Mouse (Mus musculus): ENCODE results near the gene D17H6S53E. TPM values are rescaled to one million over a fixed set of nuclear protein-coding genes. Genes with fewer than 3 reads are reported as not detected.

The D17H6S53E gene
- polyA plus RNA-seq, 1 experiment, result 13.0 TPM

- H3ac ChIP-seq (ENCODE audit: control insufficient read depth, insufficient read length, low read depth), result no peak overlapping the region
- H3K79me3 ChIP-seq (ENCODE audit: low read depth), result no peaks in the 10 kb centered on the region
- peaks cover 23% of the 10 kb centered on the region for H3K27me3 ChIP-seq (ENCODE audit: control insufficient read depth, insufficient read depth, insufficient read length)
- TF ChIP-seq FOSL1 (IDR thresholded peaks at IDR 0.05; ENCODE audit: insufficient read depth, low read length, poor library complexity, severe bottlenecking) (no peak), USF1 (IDR thresholded peaks at IDR 0.05; ENCODE audit: low read depth) (no peak), MYOD1 (IDR thresholded peaks at IDR 0.05; ENCODE audit: control insufficient read depth, insufficient read length, low read depth) (no peak)
- no peak overlapping the region for H3K4me3 ChIP-seq (ENCODE audit: insufficient read depth, poor library complexity, severe bottlenecking)
- no peaks in the 10 kb centered on the region for H3K79me2 ChIP-seq (ENCODE audit: control insufficient read depth, insufficient read depth)
- no peaks in the 10 kb centered on the region for H3K36me3 ChIP-seq (ENCODE audit: control insufficient read depth, insufficient read depth)
Measured at GRCm38 (mm10) chr17:35080710-35081109, 45.5 kb upstream of the D17H6S53E start.

- H3K79me3 ChIP-seq (ENCODE audit: low read depth), result no peaks in the 10 kb centered on the region
- H3ac ChIP-seq (ENCODE audit: control insufficient read depth, insufficient read length, low read depth), result no peak overlapping the region
- H3K79me2 ChIP-seq (ENCODE audit: control insufficient read depth, insufficient read depth), result no peaks in the 10 kb centered on the region
- no peak overlapping the region for H3K4me3 ChIP-seq (ENCODE audit: insufficient read depth, poor library complexity, severe bottlenecking)
- TF ChIP-seq MAX (IDR thresholded peaks at IDR 0.05) (no peak), USF1 (IDR thresholded peaks at IDR 0.05; ENCODE audit: low read depth) (no peak), MYOD1 (IDR thresholded peaks at IDR 0.05; ENCODE audit: control insufficient read depth, insufficient read length, low read depth) (no peak), CEBPB (IDR thresholded peaks at IDR 0.05; ENCODE audit: low read depth) (no peak), FOSL1 (IDR thresholded peaks at IDR 0.05; ENCODE audit: insufficient read depth, low read length, poor library complexity, severe bottlenecking) (no peak), CTCF (IDR thresholded peaks at IDR 0.05; ENCODE audit: control insufficient read depth, insufficient read depth, insufficient read length) (no peak), MYOG (IDR thresholded peaks at IDR 0.05; ENCODE audit: control insufficient read depth, extremely low read depth, insufficient read length) (no peak)
- no peaks in the 10 kb centered on the region for H3K36me3 ChIP-seq (ENCODE audit: control insufficient read depth, insufficient read depth)
- peaks cover 11% of the 10 kb centered on the region for H3K27me3 ChIP-seq (ENCODE audit: control insufficient read depth, insufficient read depth, insufficient read length)
Measured at GRCm38 (mm10) chr17:35082841-35083576, 43.2 kb upstream of the D17H6S53E start.

- peaks cover 8% of the 10 kb centered on the region for H3K27me3 ChIP-seq (ENCODE audit: control insufficient read depth, insufficient read depth, insufficient read length)
- H3K79me3 ChIP-seq (ENCODE audit: low read depth), result no peaks in the 10 kb centered on the region
- H3K79me2 ChIP-seq (ENCODE audit: control insufficient read depth, insufficient read depth), result no peaks in the 10 kb centered on the region
- H3K36me3 ChIP-seq (ENCODE audit: control insufficient read depth, insufficient read depth), result no peaks in the 10 kb centered on the region
- no peak overlapping the region for H3ac ChIP-seq (ENCODE audit: control insufficient read depth, insufficient read length, low read depth)
- no peak overlapping the region for H3K4me3 ChIP-seq (ENCODE audit: insufficient read depth, poor library complexity, severe bottlenecking)
- TF ChIP-seq USF1 (IDR thresholded peaks at IDR 0.05; ENCODE audit: low read depth) (no peak), MAX (IDR thresholded peaks at IDR 0.05) (no peak), FOSL1 (IDR thresholded peaks at IDR 0.05; ENCODE audit: insufficient read depth, low read length, poor library complexity, severe bottlenecking) (no peak), MYOD1 (IDR thresholded peaks at IDR 0.05; ENCODE audit: control insufficient read depth, insufficient read length, low read depth) (no peak), CTCF (IDR thresholded peaks at IDR 0.05; ENCODE audit: control insufficient read depth, insufficient read depth, insufficient read length) (no peak), MYOG (IDR thresholded peaks at IDR 0.05; ENCODE audit: control insufficient read depth, extremely low read depth, insufficient read length) (no peak), CEBPB (IDR thresholded peaks at IDR 0.05; ENCODE audit: low read depth) (no peak)
Measured at GRCm38 (mm10) chr17:35083929-35084497, 42.2 kb upstream of the D17H6S53E start.

GRCm38 (mm10) chr17:35085208-35085865 lies 40.8 kb upstream of the D17H6S53E start, which contains the start of gene Ly6g6f:
Ly6g6f (minus strand) TSS chr17:35085610.
- no peak for TF ChIP-seq MYOD1 (IDR thresholded peaks at IDR 0.05; ENCODE audit: control insufficient read depth, insufficient read length, low read depth)
- TF ChIP-seq FOSL1 (IDR thresholded peaks at IDR 0.05; ENCODE audit: insufficient read depth, low read length, poor library complexity, severe bottlenecking), result no peak
- TF ChIP-seq MYOG (IDR thresholded peaks at IDR 0.05; ENCODE audit: control insufficient read depth, extremely low read depth, insufficient read length), result no peak
- no peak for TF ChIP-seq MAX (IDR thresholded peaks at IDR 0.05)
- TF ChIP-seq USF1 (IDR thresholded peaks at IDR 0.05; ENCODE audit: low read depth), result no peak
- no peak for TF ChIP-seq CTCF (IDR thresholded peaks at IDR 0.05; ENCODE audit: control insufficient read depth, insufficient read depth, insufficient read length)
- TF ChIP-seq CEBPB (IDR thresholded peaks at IDR 0.05; ENCODE audit: low read depth), result no peak
- Histone ChIP-seq H3K4me3 (ENCODE audit: insufficient read depth, poor library complexity, severe bottlenecking) (no peak within 1 kb of the TSS), H3K79me2 (ENCODE audit: control insufficient read depth, insufficient read depth) (peaks cover 9% of the 10 kb centered on the region), H3K36me3 (ENCODE audit: control insufficient read depth, insufficient read depth) (no peaks in the 10 kb centered on the region), H3K27me3 (ENCODE audit: control insufficient read depth, insufficient read depth, insufficient read length) (peaks cover 8% of the 10 kb centered on the region), H3K79me3 (ENCODE audit: low read depth) (no peaks in the 10 kb centered on the region), H3ac (ENCODE audit: control insufficient read depth, insufficient read length, low read depth) (no peak within 1 kb of the TSS)

GRCm38 (mm10) chr17:35088151-35088550 lies 38.0 kb upstream of the D17H6S53E start:
- H3K4me3 ChIP-seq (ENCODE audit: insufficient read depth, poor library complexity, severe bottlenecking), result no peak overlapping the region
- H3K79me2 ChIP-seq (ENCODE audit: control insufficient read depth, insufficient read depth), result peaks cover 17% of the 10 kb centered on the region
- H3K79me3 ChIP-seq (ENCODE audit: low read depth), result peaks cover 3% of the 10 kb centered on the region
- H3K36me3 ChIP-seq (ENCODE audit: control insufficient read depth, insufficient read depth), result peaks cover 7% of the 10 kb centered on the region
- peaks cover 3% of the 10 kb centered on the region for H3K27me3 ChIP-seq (ENCODE audit: control insufficient read depth, insufficient read depth, insufficient read length)
- no peak overlapping the region for H3ac ChIP-seq (ENCODE audit: control insufficient read depth, insufficient read length, low read depth)
- TF ChIP-seq MYOG (IDR thresholded peaks at IDR 0.05; ENCODE audit: control insufficient read depth, extremely low read depth, insufficient read length), result no peak
- no peak for TF ChIP-seq USF1 (IDR thresholded peaks at IDR 0.05; ENCODE audit: low read depth)
- TF ChIP-seq MYOD1 (IDR thresholded peaks at IDR 0.05; ENCODE audit: control insufficient read depth, insufficient read length, low read depth), result no peak
- TF ChIP-seq FOSL1 (IDR thresholded peaks at IDR 0.05; ENCODE audit: insufficient read depth, low read length, poor library complexity, severe bottlenecking), result no peak
- no peak for TF ChIP-seq MAX (IDR thresholded peaks at IDR 0.05)
- TF ChIP-seq CTCF (IDR thresholded peaks at IDR 0.05; ENCODE audit: control insufficient read depth, insufficient read depth, insufficient read length), result no peak
- no peak for TF ChIP-seq CEBPB (IDR thresholded peaks at IDR 0.05; ENCODE audit: low read depth)
